Mouse (Mus musculus) heart, postnatal 10 days (tissue): ENCODE results near the gene Oip5. TPM values are rescaled to one million over a fixed set of nuclear protein-coding genes. Genes with fewer than 3 reads are reported as not detected.
"Not testable (repeated sequence)": the region's sequence is repeated elsewhere in the genome, so short reads cannot be mapped to it uniquely, and the experiment has no call there.

Experiments
- DNase-seq, 2 experiments: peaks; one replicate each; pipeline ENCODE4 v3.0.0; 2021
- intact Hi-C: fragments of 180-260 bp; cut with DNase I; formaldehyde crosslinking; loops from one replicate; pipeline ENCODE4 v1.15.1; 2025
- total RNA-seq, 2 experiments: library from RNA; stranded (reverse); gene quantifications; 2 replicates each; pipeline ENCODE4 v1.2.3; 2021

The Oip5 gene
- total RNA-seq: 1 to 10 TPM; 3.7 to 4.4 TPM

DNA sequence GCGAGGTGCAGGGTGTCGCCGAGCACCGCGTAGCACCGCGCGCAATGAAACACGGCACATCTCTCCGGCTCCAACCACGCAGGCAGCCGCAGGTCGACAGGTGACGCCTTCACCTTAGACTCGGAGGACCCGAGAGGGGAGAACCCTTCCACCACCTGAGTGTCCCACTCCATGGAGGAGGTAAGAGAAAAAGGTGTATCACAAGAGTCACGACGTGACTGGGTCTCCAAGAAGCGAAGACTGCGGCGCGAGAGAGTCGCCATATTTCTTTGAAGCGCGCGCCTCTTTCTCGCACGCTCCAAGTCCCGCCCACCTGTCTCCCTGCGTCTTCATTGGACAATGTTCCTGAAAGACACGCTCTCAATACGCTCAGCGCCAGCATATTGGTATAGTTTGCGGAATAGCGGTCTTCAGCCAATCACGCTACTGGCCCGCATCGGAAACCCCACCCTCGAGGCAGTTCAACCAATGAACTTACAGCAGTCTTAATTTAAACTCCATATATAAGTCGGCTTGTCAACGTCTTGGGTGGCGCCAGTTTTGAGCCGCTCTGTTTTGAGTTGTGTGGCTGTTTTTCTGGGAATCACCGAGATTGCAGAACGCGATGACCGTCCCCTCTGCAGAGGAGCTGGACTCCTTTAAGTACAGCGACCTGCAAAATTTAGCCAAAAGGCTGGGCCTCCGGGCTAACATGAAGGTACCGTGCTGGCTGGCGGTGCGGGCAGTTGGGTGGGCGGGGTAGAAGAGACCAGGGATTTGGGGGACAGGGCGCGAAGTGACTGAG lies at the start of gene Oip5, which contains the start of gene Nusap1:
Oip5 (minus strand) TSS at position 271 of the 784 bp plus-strand sequence.
Nusap1 (plus strand) TSS at position 100 of the 784 bp plus-strand sequence.
- DNase-seq: peak; percentile 96 to 98
- intact Hi-C loops: loop anchor here (2.0 kb wide), 1 partner anchor 24 kb away; no protein-coding TSS in a partner anchor

DNA sequence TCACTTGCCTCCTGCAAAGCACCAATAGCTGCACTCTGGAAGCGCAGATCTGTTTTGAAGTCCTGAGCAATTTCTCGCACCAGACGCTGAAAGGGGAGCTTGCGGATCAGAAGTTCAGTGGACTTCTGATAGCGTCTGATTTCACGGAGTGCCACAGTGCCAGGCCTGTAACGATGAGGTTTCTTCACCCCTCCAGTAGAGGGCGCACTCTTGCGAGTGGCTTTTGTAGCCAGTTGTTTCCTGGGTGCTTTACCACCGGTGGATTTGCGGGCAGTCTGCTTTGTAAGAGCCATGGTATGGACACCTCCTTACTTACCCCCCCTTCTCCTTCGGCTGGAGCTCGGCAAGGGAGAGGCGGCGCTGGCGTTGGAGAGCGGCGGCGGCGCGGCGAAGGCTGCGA lies 47.5 kb upstream of the Oip5 start:
- DNase-seq, intact Hi-C loops: not testable (repeated sequence)

DNA sequence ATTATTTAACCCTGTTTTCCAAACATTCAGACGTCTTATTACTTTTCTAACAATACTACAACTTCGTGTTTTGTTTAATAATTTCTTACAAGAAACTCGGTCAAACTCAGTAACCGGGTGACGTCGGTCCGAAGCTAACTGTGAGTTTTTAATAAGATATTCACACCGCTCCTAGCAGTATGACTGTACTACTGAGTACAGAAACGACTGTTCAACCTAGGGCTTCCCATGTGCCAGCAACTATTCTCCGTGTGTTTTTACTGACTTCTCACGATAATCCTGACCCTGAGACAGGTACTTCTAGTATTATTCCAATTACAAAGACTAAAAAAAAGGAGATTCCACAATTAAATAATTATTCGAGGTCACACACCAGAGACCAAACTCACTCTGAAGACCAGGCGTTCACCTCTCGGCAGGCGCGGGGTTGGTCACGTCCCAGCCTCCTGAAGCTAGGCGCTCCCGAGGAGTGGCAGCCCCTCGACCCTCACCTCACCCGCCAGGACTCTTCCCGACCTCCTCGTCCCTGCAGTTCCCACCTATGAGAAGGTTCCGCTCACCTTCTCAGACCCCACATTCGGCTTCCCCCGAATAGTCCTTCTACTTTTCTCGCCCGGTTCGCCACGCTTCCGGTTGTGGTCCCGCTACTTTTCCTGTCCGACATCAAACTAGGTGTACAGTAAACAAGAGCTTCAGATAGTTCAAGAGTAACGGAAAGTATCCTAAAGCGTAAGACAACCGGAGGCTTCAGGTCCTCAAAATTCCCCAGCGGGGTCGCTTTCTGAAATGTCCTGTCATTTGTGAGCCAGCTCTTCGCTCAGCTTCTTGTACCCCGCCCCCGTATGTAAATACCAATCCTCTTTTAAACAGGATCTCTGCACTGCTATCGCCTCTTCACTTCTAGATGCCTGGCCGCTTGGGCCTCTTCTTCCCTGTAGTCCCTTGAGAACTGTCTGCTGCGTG lies 44.2 kb upstream of the Oip5 start, which contains the start of gene Ndufaf1:
Ndufaf1 (minus strand) TSS at position 608 of the 963 bp plus-strand sequence.
- DNase-seq: peak; percentile 87 to 93
- intact Hi-C loops: loop anchor here (5.0 kb wide), 1 partner anchor 115 kb away; the partner anchor contains the start of genes Chp1 and Exd1

DNA sequence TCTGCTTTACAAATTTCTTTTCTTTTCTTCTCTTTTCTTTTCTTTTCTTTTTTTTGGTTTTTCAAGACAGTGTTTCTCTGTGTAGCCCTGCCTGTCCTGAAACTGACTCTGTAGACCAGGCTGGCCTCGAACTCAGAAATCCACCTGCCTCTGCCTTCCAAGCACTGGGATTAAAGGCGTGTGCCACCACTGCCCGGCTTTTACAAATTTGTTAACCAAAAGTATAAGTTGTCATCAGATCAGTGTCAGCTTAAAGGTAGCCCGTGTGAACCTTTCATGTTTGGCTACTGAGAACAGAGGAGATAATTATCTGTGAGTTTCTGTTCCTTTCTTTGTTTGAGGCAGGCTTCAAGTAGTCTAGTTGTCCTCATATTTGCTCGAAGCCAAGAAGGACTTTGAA lies 26.0 kb upstream of the Oip5 start:
- intact Hi-C loops: no loop called here
- no peak for DNase-seq

DNA sequence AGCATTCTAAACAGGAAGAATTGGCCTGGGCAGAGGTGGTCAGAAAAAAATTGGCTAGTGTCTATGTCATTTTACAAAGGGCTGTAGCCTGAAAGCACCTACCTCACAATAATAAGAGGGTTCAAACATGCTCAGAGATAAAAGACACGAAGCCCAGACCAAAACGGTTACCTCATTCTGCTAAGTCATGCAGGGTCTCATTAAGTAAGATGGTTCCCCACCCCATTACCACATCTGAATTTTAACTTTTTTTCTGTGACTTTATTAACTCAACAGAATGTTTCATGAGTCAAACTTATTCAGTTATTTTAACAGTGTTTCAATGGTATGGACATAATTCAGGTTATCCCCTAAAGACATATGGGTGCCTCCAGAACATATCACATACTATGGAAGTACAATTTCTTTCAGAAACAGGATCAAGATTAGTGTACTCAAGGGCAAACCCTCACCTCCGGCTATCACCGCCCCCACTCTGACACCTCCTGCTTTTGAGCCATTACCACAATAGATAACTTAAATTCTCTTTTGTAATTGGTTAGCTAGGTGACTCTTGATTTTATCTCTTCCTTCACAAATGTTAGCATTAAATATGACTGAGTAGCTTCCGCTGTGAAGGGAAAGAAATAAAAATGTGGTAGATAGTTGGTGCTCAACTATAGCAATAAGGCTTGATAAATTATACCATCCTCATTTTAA lies 23.1 kb upstream of the Oip5 start:
- DNase-seq: no peak
- intact Hi-C loops: no loop called here

DNA sequence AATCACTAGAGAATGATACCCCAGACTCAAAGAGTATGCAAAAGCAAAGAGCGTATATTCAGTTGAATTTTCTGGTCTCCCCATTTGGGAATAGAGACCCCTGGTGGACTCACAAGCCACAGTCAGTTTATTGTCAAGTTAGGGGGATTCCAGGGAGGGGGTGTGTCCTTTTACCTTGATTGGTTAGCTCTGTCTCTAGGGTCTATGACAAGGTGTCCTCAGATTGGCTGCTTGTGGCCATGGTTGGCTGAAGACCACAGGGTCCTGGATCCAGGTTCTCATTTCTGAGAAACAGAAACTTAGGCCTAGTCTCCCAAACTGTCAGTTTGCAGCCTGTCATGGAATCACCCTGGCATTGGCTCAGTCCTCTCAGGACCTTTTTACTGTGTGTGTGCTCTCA lies 18.5 kb upstream of the Oip5 start:
- no peak for DNase-seq
- intact Hi-C loops: loop anchor here (5.0 kb wide), 1 partner anchor 94 kb away; no protein-coding TSS in a partner anchor

DNA sequence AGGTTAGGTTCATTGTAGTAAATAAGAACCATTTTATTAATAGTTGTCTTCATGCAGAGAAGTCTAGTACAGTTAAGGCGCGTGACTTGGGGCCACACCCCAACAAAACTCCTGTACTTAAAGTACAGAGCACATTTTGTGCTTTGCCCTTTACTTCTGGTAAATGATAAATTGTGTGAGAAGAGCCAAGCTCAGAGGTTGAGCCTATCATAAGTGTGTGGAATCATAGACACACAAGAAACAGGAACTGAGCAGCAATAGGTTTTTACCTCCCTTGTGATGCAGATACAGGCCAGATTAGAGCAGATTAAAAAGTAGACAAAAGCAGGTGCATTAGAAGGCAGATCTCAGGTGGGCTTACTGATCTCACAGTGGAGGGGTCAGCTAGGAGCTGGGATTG lies 3.0 kb upstream of the Oip5 start:
- intact Hi-C loops: no loop called here
- no peak for DNase-seq

DNA sequence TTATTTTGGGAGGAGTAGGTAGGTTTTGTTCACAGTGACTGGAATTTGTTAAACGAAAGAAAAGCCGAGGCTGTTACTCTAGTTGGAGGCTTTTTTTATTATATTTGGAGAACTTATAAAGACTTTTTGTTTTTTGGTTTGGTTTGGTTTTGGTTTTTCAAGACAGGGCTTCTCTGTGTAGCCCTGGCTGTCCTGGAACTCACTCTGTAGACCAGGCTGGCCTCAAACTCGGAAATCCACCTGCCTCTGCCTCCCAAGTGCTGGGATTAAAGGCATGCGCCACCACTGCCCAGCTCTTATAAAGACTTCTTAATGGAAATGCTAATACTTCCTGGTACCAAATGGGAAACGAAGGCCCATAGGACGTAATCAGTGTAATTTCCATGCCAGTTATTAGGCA lies 733 bp upstream of the Oip5 start:
- intact Hi-C loops: loop anchor here (2.0 kb wide), 1 partner anchor 24 kb away; no protein-coding TSS in a partner anchor
- DNase-seq: not testable (repeated sequence)

DNA sequence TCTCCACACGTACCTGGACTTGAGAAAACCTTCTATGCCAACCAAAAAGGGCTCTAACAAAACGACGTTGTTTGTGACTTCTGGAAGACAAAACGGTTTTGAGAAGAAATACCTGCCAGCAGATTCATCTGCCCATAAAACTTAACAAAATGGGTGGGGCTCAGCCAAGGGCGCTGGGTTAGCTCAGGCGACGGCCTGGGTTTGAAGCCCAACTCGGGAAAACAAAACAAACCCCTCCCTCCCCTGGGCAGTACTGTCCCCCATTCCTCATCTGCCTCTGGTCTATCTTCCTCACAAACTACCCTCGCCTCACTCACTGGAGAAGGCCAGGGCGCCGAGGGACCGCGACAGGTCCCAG lies 449 bp downstream of the Oip5 start:
- intact Hi-C loops: loop anchor here (2.0 kb wide), 2 partner anchors 17 to 23 kb away; no protein-coding TSS in a partner anchor
- DNase-seq: peak in 1 of 2 experiments; percentile 30

DNA sequence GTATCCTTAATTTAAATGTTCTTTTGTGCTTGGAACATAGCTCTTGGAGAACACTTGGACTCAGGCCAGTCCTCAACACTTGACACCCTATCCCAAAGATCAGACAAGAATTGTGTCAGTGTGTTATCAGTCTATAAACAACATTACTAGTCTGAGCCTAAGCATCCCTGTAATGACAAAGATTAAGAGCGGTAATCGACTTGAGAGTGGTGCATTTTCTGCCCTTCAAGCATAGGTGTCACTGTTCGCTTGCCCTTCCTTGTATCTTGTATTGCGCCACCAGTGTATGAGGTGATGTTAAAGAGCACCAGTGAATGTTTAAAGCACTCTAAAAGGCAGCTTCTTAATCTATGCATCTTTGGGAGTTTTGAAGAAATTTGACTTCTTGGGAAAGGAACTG lies 11.2 kb downstream of the Oip5 start:
- no peak for DNase-seq

DNA sequence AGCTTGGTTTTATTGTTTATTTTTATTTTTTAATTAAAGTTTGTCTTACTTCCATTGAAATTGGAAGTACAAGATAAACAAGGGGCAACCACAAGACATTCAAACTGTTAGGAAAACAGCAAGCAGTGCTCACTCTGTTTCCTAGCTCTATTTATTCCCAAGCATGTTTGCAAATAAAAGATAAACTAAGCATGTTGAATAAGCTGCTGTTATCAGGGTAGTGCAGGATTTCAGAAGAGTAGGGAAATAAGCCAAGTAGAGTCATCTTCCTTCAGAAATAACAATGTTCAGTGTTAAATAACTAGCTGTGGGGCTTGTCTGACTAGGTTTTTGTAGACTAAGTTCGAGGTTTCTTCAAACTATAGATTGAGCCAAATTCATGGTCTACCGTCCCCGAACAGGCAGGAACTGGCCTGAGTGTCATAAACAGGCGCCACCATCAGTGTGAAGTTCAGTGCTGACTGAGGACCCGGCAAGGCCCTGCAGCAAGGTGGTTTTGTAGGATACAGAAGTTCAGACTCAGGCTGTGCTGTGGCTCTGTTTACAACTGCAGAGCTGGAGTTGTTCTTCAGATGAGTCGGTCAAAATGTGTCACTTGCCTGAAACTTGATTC lies 12.8 kb downstream of the Oip5 start:
- intact Hi-C loops: no loop called here
- DNase-seq: no peak

More for the DNA sequence above, 11.2 kb downstream of the Oip5 start:
- intact Hi-C loops: no loop called here

DNA sequence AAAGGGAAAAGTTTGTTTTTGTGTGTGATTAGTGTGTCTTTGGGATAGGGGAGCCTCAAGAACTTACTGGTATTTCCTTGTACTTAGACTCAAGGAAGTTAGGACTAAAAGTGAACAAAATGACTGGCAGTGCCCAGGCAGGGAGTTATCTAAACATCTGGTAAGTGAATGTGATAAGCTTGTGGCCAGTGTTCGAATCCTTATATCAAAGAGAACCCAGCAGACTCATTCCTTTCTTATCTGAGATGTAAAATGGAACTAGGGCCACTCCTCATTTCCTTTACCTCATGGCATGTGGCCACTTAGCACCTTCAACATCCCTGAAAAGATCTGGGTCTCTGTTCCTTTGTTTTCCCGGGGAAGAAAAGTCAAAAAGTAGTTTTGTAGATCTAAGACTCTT lies 14.4 kb downstream of the Oip5 start:
- no peak for DNase-seq
- intact Hi-C loops: no loop called here

DNA sequence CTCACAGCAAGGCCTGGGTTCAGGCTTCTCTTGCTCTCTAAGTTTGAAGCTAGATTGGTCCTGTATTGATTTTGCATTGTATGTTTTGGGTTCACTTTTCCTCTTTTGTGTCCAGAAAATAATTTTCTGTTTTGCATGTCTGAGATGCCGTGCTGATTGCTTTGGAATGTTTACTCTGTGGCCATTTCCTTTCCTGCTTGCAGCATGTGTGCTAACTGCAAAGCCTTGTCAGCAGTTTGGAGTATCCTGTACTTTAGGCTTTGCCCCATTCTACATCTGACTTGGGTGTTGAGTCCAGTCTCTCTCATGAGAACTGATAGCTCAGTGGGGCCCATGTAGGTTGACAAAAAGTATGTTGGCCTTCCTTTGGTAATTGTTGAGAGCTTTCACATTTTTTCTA lies 15.8 kb downstream of the Oip5 start:
- intact Hi-C loops: no loop called here

DNA sequence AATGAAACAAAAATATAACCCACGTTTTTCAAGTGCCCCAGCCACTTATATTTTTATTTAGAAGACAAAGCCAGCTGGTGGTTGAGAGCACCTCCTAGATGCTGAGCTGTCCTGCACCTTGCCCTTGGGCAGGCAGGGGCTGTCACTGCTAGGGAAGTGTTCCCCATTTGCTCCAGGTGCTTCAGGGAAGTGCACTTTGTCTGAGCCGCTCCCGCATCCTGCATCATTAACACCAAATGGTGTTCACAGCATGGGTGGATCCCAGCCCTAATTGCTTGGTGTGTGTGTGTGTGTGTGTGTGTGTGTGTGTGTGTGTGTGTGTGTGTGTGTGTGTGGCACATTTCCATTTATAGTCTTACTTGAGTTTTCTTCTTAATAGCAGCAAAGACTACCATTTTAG lies 16.7 kb downstream of the Oip5 start:
- DNase-seq: not testable (repeated sequence)
- intact Hi-C loops: loop anchor here (2.0 kb wide), 1 partner anchor 15 kb away; no protein-coding TSS in a partner anchor

More for the DNA sequence above, 15.8 kb downstream of the Oip5 start:
- DNase-seq: no peak

DNA sequence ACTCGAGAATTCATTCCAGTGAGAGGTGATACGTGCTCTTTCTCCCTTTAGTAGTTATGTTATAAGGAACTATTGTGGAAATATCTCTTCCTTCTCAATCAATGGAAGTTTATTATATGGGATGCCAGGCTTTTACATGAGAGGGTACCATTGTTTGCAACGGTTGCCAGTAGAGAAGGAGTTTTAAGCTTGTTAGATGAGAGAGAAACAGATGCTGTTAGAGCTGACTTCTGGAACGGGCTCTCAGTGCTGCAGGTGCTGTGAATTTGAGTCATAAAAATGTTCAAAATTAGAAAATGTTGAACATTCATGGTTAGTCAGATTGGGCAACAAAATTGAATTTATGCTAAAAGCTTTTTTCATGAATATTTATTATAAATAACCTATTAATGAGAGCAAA lies 17.2 kb downstream of the Oip5 start:
- no peak for DNase-seq
- intact Hi-C loops: loop anchor here (2.0 kb wide), 1 partner anchor 16 kb away; no protein-coding TSS in a partner anchor

DNA sequence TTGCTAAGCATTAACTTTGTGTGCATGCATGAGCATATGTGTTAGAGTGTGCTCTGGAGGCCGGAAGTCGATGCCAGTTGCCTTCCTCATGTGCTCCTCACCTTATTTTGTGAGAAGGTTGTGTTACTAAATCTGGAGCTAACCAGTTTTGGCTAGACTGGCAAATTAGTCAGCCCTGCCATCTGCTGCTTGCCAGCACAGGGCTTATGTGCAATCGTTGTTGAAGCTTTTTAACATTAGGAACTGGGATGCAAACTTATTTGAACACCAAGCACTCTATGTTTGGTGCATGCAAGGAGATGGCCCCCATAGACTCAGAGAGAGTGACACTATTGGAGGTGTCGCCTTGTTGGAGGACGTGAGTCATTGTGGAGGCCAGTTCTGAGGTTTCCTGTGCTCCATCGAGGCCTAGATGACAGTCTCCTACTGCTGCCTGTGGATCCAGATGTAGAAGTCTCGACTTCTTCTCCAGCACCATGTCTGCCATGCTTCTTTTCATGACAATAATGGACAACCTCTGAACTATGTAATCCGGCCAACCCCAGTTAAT lies 21.4 kb downstream of the Oip5 start:
- intact Hi-C loops: loop anchor here (5.0 kb wide), 1 partner anchor 120 kb away; the partner anchor contains the start of gene Ino80
- DNase-seq: no peak

DNA sequence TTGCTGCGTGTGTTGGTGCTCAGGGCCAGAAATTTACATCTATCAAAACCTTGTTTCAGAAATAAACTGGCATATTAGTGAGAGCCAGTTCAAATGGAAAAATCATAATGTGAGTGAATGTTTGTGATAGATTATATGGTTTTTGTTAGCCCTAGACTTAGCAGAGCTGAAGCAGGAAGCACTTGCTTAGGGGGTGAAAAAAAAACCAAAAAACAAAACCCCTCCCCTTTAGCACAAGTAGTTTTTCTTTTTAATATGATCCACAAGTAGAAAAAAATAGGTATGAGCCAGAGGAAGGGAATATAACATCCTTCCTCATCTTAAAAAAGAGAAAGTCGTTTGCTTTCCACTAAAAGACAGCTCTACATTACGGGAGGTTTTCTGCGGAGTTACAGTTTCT lies 23.0 kb downstream of the Oip5 start:
- no peak for DNase-seq
- intact Hi-C loops: loop anchor here (2.0 to 5.0 kb wide), 3 partner anchors 23 to 118 kb away; partner anchors contain the start of genes Chp1, Exd1, Ino80 and Nusap1

DNA sequence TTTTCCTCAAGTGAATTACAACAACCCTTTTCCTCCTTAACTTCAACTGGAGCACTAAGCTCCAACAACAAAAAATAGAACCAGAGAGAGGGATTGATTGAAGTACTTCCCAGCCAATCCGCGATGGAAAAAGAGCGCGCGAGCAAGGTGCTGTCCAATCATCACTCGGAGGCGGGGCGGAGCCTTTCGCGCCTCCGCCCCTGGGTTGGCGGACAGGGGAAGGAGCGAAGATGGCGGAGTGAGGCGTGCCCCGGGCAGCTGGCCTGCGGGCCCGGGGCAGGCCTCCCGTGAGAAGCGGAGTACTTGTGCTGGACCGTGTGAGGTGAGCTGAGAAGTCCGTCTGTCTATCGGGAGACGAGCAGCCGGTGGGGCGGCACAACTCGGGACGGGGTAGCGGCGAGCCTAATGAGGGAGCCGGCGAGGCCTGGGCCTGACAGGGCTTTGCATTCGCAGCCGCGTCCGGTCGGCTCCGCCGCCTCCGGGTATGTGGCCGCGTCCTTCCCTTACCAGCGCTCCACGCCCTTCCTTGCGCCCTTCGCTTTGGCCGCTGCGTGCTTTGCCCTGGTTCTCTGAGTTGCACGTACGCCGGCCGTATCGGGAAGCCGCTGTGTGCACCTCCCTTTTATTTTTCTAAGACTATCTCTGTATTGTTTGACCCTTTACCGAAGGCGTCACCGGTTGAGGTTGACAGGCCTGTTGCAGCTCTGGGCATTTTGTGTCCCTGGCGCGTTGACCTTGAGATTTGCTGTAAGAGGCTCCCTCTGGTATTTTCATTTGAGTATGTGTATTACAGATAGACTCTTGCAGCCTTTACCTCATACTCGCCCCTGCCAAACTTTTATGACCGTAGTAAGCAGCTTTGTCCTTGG lies 23.9 kb downstream of the Oip5 start:
- peak; percentile 99 for DNase-seq
- intact Hi-C loops: loop anchor here (2.0 kb wide), 2 partner anchors 24 to 48 kb away; partner anchors contain the start of genes Chp1, Exd1, Nusap1 and Oip5
